Mouse (Mus musculus): ENCODE data around the gene Hist1h2ad. TPM values are rescaled to one million over a fixed set of nuclear protein-coding genes. Genes with fewer than 3 reads are reported as not detected.
"Not testable (repeated sequence)": the region's sequence is repeated elsewhere in the genome, so short reads cannot be mapped to it uniquely, and the experiment has no call there.

The Hist1h2ad gene
- polyA plus RNA-seq, 2 experiments, result 4.7 to 10.4 TPM

GRCm38 (mm10) chr13:23585029-23585441, 10.9 kb downstream of the Hist1h2ad start:
- Histone ChIP-seq H3K4me1 (replicated peaks; ENCODE audit: control insufficient read depth in 2 of 2, insufficient read depth in 2 of 2, low read length in 1 of 2) (peaks cover 29 to 33% of the 10 kb centered on the region in 2 experiments), H3K36me3 (replicated peaks; ENCODE audit: control insufficient read depth, insufficient read depth, low read depth) (no peaks in the 10 kb centered on the region), H3K9me3 (ENCODE audit: control insufficient read depth, low read length) (no peaks in the 10 kb centered on the region), H3K27ac (peak overlapping the region; percentile 88), H3K4me2 (ENCODE audit: low read depth) (peak overlapping the region; percentile 94), H3K27me3 (ENCODE audit: control insufficient read depth, insufficient read depth, low read length) (no peaks in the 10 kb centered on the region), H3K4me3 (ENCODE audit: insufficient read depth in 1 of 2, low read depth in 2 of 2, low read length in 2 of 2) (peak overlapping the region; percentile 55 to 78), H3K9ac (replicated peaks) (peak overlapping the region; percentile 87)
- under 1% methylated on average over 21 of the region's 21 CpGs for WGBS (ENCODE audit: insufficient replicate concordance)
- ATAC-seq (ENCODE audit: insufficient read depth) (peak; percentile 4; the same call in 1 of the 2 replicates), DNase-seq (ENCODE audit: low read depth in 3 of 3, low spot score in 3 of 3) (peak in 1 of 3 experiments; percentile 85)
- TF ChIP-seq CTCF (IDR thresholded peaks at IDR 0.05; ENCODE audit: low read depth), result no peak
- no peak for TF ChIP-seq EP300 (IDR thresholded peaks at IDR 0.05; ENCODE audit: low read depth)

DNA sequence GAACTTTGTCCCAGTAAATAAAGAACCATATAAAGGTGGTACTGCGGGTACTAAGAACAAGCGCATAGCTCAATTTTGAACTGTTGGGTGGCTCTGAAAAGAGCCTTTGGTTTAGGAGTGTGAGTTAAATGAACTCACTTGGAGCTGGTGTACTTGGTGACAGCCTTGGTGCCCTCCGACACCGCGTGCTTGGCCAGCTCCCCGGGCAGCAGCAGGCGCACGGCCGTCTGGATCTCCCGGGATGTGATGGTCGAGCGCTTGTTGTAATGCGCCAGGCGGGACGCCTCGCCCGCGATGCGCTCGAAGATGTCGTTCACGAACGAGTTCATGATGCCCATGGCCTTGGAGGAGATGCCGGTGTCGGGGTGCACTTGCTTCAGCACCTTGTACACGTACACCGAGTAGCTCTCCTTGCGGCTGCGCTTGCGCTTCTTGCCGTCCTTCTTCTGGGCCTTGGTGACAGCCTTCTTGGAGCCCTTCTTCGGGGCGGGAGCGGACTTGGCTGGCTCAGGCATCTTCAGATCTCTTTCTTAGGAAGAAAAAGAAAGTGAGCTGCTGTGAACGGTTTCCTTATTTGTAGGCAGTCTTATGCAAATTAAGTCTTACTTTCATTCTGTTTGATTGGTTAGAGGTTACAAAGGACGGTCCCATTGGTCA, 11.4 kb downstream of the Hist1h2ad start:
- H3K27me3 ChIP-seq (ENCODE audit: control insufficient read depth, insufficient read depth, low read length); H3K36me3 ChIP-seq (replicated peaks; ENCODE audit: control insufficient read depth, insufficient read depth, low read depth); H3K9me3 ChIP-seq (ENCODE audit: control insufficient read depth, low read length): not testable (repeated sequence)
- H3K9ac ChIP-seq (replicated peaks), result peak overlapping the region; percentile 87
- H3K4me3 ChIP-seq (ENCODE audit: insufficient read depth in 1 of 2, low read depth in 2 of 2, low read length in 2 of 2), result peak overlapping the region; percentile 55 to 78
- peak overlapping the region; percentile 88 for H3K27ac ChIP-seq
- WGBS (ENCODE audit: insufficient replicate concordance), result 0% methylated on average over 27 of the region's 36 CpGs
- peak overlapping the region; percentile 94 for H3K4me2 ChIP-seq (ENCODE audit: low read depth)
- DNase-seq (ENCODE audit: low read depth in 3 of 3, low spot score in 3 of 3) (peak; percentile 90 to 95 (median 91)), ATAC-seq (ENCODE audit: insufficient read depth) (peak; percentile 73)
- H3K4me1 ChIP-seq (replicated peaks; ENCODE audit: control insufficient read depth in 2 of 2, insufficient read depth in 2 of 2, low read length in 1 of 2), result peaks cover 29 to 32% of the 10 kb centered on the region in 2 experiments
- TF ChIP-seq EP300 (IDR thresholded peaks at IDR 0.05; ENCODE audit: low read depth), result peak; percentile 80

- Histone ChIP-seq H3K9me3 (ENCODE audit: control insufficient read depth, low read length) (no peaks in the 10 kb centered on the region), H3K9ac (replicated peaks) (peak overlapping the region; percentile 94), H3K36me3 (replicated peaks; ENCODE audit: control insufficient read depth, insufficient read depth, low read depth) (no peaks in the 10 kb centered on the region), H3K4me1 (replicated peaks; ENCODE audit: control insufficient read depth in 2 of 2, insufficient read depth in 2 of 2, low read length in 1 of 2) (peaks cover 23 to 27% of the 10 kb centered on the region in 2 experiments), H3K27ac (peak overlapping the region; percentile 88), H3K27me3 (ENCODE audit: control insufficient read depth, insufficient read depth, low read length) (no peaks in the 10 kb centered on the region), H3K4me2 (ENCODE audit: low read depth) (peak overlapping the region; percentile 94), H3K4me3 (ENCODE audit: insufficient read depth in 1 of 2, low read depth in 2 of 2, low read length in 2 of 2) (peak overlapping the region; percentile 55 to 61)
- no peak for ATAC-seq (ENCODE audit: insufficient read depth)
- 2% methylated on average over 22 of the region's 22 CpGs for WGBS (ENCODE audit: insufficient replicate concordance)
- no peak for DNase-seq (ENCODE audit: low read depth in 3 of 3, low spot score in 3 of 3)
- TF ChIP-seq EP300 (IDR thresholded peaks at IDR 0.05; ENCODE audit: low read depth) (no peak), CTCF (IDR thresholded peaks at IDR 0.05; ENCODE audit: low read depth) (no peak)
Observed at GRCm38 (mm10) chr13:23586099-23586939, 12.1 kb downstream of the Hist1h2ad start.

DNA sequence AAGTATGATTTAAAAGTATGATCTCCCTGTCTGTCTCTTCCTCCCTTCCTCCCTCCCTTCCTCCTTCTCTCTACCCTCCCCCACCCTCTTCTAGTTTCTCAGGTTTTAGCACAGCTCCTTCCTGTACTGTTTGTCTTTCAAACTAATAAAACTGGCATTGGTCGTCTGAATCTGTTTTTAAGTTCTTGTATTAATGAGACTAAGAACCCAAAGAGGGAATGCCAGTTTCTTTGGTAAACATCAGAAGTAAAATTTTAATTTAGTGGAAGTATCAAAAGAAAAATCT, 12.7 kb downstream of the Hist1h2ad start:
- Histone ChIP-seq H3K4me3 (ENCODE audit: insufficient read depth in 1 of 2, low read depth in 2 of 2, low read length in 2 of 2) (peak overlapping the region; percentile 55 to 61), H3K36me3 (replicated peaks; ENCODE audit: control insufficient read depth, insufficient read depth, low read depth) (no peaks in the 10 kb centered on the region), H3K27me3 (ENCODE audit: control insufficient read depth, insufficient read depth, low read length) (no peaks in the 10 kb centered on the region), H3K27ac (peak overlapping the region; percentile 88), H3K9me3 (ENCODE audit: control insufficient read depth, low read length) (no peaks in the 10 kb centered on the region), H3K4me1 (replicated peaks; ENCODE audit: control insufficient read depth in 2 of 2, insufficient read depth in 2 of 2, low read length in 1 of 2) (peaks cover 23 to 26% of the 10 kb centered on the region in 2 experiments), H3K4me2 (ENCODE audit: low read depth) (peak overlapping the region; percentile 94), H3K9ac (replicated peaks) (peak overlapping the region; percentile 94)
- WGBS (ENCODE audit: insufficient replicate concordance), result 9% methylated on average over 1 of the region's 1 CpGs
- ATAC-seq (ENCODE audit: insufficient read depth), result no peak
- TF ChIP-seq CTCF (IDR thresholded peaks at IDR 0.05; ENCODE audit: low read depth) (no peak), EP300 (IDR thresholded peaks at IDR 0.05; ENCODE audit: low read depth) (no peak)
- no peak for DNase-seq (ENCODE audit: low read depth in 3 of 3, low spot score in 3 of 3)

DNA sequence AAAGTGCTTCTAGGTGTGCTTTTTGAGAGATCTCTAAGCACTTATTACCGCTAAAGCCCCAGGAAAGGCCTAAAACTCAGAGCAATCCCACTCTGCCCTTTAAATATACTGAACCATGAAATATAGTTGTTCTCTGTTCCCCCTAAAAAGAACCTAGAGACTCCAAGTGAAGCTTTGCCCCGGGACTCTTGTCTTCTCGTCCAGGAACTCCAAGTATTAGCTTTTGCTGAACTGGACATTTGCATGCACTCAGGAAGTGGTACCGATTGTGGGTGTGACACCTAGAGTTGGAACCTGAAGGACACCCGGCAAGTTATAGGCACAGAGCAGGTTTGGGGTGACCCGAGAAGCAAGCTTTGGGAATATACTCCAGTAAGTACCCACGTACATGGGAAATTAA, 17.0 kb downstream of the Hist1h2ad start:
- H3K4me2 ChIP-seq (ENCODE audit: low read depth), result no peak overlapping the region
- 85% methylated on average over 7 of the region's 7 CpGs for WGBS (ENCODE audit: insufficient replicate concordance)
- H3K36me3 ChIP-seq (replicated peaks; ENCODE audit: control insufficient read depth, insufficient read depth, low read depth), result no peaks in the 10 kb centered on the region
- H3K4me1 ChIP-seq (replicated peaks; ENCODE audit: control insufficient read depth in 2 of 2, insufficient read depth in 2 of 2, low read length in 1 of 2), result peaks cover 38 to 44% of the 10 kb centered on the region in 2 experiments
- no peaks in the 10 kb centered on the region for H3K27me3 ChIP-seq (ENCODE audit: control insufficient read depth, insufficient read depth, low read length)
- no peak for DNase-seq (ENCODE audit: low read depth in 3 of 3, low spot score in 3 of 3)
- H3K9me3 ChIP-seq (ENCODE audit: control insufficient read depth, low read length), result no peaks in the 10 kb centered on the region
- no peak overlapping the region for H3K9ac ChIP-seq (replicated peaks)
- no peak for ATAC-seq (ENCODE audit: insufficient read depth)
- TF ChIP-seq CTCF (IDR thresholded peaks at IDR 0.05; ENCODE audit: low read depth), result no peak
- no peak for TF ChIP-seq EP300 (IDR thresholded peaks at IDR 0.05; ENCODE audit: low read depth)
- no peak overlapping the region for H3K27ac ChIP-seq
- H3K4me3 ChIP-seq (ENCODE audit: insufficient read depth in 1 of 2, low read depth in 2 of 2, low read length in 2 of 2), result no peak overlapping the region

DNA sequence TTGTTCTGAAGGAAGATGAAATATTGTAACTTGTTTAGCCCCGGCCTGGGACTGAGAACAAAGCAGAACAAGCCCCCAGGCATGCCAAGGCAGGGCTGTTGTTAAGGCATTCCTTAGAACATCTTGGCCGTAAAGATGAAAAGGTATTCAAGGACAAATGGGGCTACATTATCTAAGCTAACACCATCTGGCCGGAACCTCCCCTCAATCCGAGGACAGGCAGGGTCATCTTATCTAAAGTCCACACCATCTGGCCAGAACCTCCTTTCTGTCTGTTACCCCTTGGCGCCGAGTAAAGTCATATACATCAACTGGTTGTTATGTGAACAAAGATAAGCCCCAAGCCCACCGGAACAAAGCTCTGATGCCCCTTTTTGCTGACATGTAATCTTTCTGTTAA, 17.7 kb downstream of the Hist1h2ad start:
- not testable (repeated sequence) for H3K27me3 ChIP-seq (ENCODE audit: control insufficient read depth, insufficient read depth, low read length); DNase-seq (ENCODE audit: low read depth in 3 of 3, low spot score in 3 of 3); H3K36me3 ChIP-seq (replicated peaks; ENCODE audit: control insufficient read depth, insufficient read depth, low read depth); H3K27ac ChIP-seq; H3K9me3 ChIP-seq (ENCODE audit: control insufficient read depth, low read length); H3K9ac ChIP-seq (replicated peaks); H3K4me3 ChIP-seq (ENCODE audit: insufficient read depth in 1 of 2, low read depth in 2 of 2, low read length in 2 of 2); H3K4me2 ChIP-seq (ENCODE audit: low read depth); ATAC-seq (ENCODE audit: insufficient read depth)
- peaks cover 42% of the 10 kb centered on the region in 2 experiments for H3K4me1 ChIP-seq (replicated peaks; ENCODE audit: control insufficient read depth in 2 of 2, insufficient read depth in 2 of 2, low read length in 1 of 2)
- 50% methylated on average over 7 of the region's 7 CpGs for whole genome bisulfite sequencing (ENCODE audit: insufficient replicate concordance)
